Mouse (Mus musculus) liver, embryonic 12.5 days (tissue): ENCODE results near the gene Ube2e2. TPM values are rescaled to one million over a fixed set of nuclear protein-coding genes. Genes with fewer than 3 reads are reported as not detected.

Experiments used
- ATAC-seq: fragments of 200-750 bp; cut with Nextera tagmentation; 2 replicates; pipeline ENCODE4 v1.8.0; 2017; ENCODE audit warnings: moderate number of reproducible peaks, mild to moderate bottlenecking, moderate library complexity
- H3K27ac ChIP-seq: fragments of 300-500 bp; sonication (generic); 2 replicates; pipeline ENCODE4 v1.5.1; 2016; ENCODE audit warnings: mild to moderate bottlenecking
- H3K27me3 ChIP-seq: fragments of 300-500 bp; sonication (generic); replicated peaks from 2 replicates; pipeline ENCODE4 v1.6.1; 2016; ENCODE audit warnings: mild to moderate bottlenecking, moderate library complexity
- H3K36me3 ChIP-seq: fragments of 300-500 bp; sonication (generic); 2 replicates; pipeline ENCODE4 v1.6.1; 2016; ENCODE audit warnings: mild to moderate bottlenecking, moderate library complexity
- H3K4me1 ChIP-seq: fragments of 300-500 bp; sonication (generic); 2 replicates; pipeline ENCODE4 v1.6.1; 2016
- H3K4me2 ChIP-seq: fragments of 300-500 bp; sonication (generic); 2 replicates; pipeline ENCODE4 v1.6.1; 2016; ENCODE audit warnings: mild to moderate bottlenecking, moderate library complexity
- H3K4me3 ChIP-seq: fragments of 300-500 bp; sonication (generic); 2 replicates; pipeline ENCODE4 v1.5.1; 2016; ENCODE audit warnings: mild to moderate bottlenecking, moderate library complexity
- H3K9ac ChIP-seq: fragments of 300-500 bp; sonication (generic); 2 replicates; pipeline ENCODE4 v1.6.1; 2016; ENCODE audit warnings: mild to moderate bottlenecking, moderate library complexity
- H3K9me3 ChIP-seq: fragments of 300-500 bp; sonication (generic); replicated peaks from 2 replicates; pipeline ENCODE4 v1.6.1; 2016; ENCODE audit warnings: mild to moderate bottlenecking, moderate library complexity
- WGBS: fragments of 180-500 bp; shearing (Covaris S2); methylation state at CpG from one replicate; pipeline ENCODE4 v1.1.7; 2016; ENCODE audit not compliant: insufficient replicate concordance; 5-methylcytosine and 5-hydroxymethylcytosine counted together
- polyA plus RNA-seq: library from polyadenylated mRNA; unstranded; fragments of >200 nt; fragmentation: Nextera tagmentation; extraction: Ambion mirVana; gene quantifications from 2 replicates; pipeline ENCODE4 v1.2.1, GENCODE M21; 2016

Ube2e2 gene
- polyA plus RNA-seq, 1 experiment from 2014 or later, result 9.7 TPM

GRCm38 (mm10) chr14:18778993-18779675 lies 114.9 kb downstream of the Ube2e2 start:
- no peaks in the 10 kb centered on the region for H3K36me3 ChIP-seq
- H3K27me3 ChIP-seq, result no peaks in the 10 kb centered on the region
- H3K9ac ChIP-seq, result no peak overlapping the region
- no peak overlapping the region for H3K4me3 ChIP-seq
- 41% methylated on average over 3 of the region's 3 CpGs for WGBS
- no peak for ATAC-seq
- H3K9me3 ChIP-seq, result no peaks in the 10 kb centered on the region
- H3K27ac ChIP-seq, result no peak overlapping the region
- H3K4me2 ChIP-seq, result no peak overlapping the region
- H3K4me1 ChIP-seq, result no peaks in the 10 kb centered on the region

- H3K4me1 ChIP-seq, result no peaks in the 10 kb centered on the region
- H3K27ac ChIP-seq, result no peak overlapping the region
- WGBS, result 74% methylated on average over 5 of the region's 5 CpGs
- H3K27me3 ChIP-seq, result no peaks in the 10 kb centered on the region
- H3K9ac ChIP-seq, result no peak overlapping the region
- no peak overlapping the region for H3K4me3 ChIP-seq
- no peaks in the 10 kb centered on the region for H3K36me3 ChIP-seq
- no peak for ATAC-seq
- H3K4me2 ChIP-seq, result no peak overlapping the region
- no peaks in the 10 kb centered on the region for H3K9me3 ChIP-seq
Observed at GRCm38 (mm10) chr14:18778241-18778640, 115.8 kb downstream of the Ube2e2 start.

- WGBS, result 66% methylated on average over 2 of the region's 2 CpGs
- H3K4me1 ChIP-seq, result no peaks in the 10 kb centered on the region
- H3K4me2 ChIP-seq, result no peak overlapping the region
- H3K9ac ChIP-seq, result no peak overlapping the region
- H3K4me3 ChIP-seq, result no peak overlapping the region
- H3K9me3 ChIP-seq, result no peaks in the 10 kb centered on the region
- no peak for ATAC-seq
- H3K27me3 ChIP-seq, result no peaks in the 10 kb centered on the region
- no peaks in the 10 kb centered on the region for H3K36me3 ChIP-seq
- H3K27ac ChIP-seq, result no peak overlapping the region
Observed at GRCm38 (mm10) chr14:18776132-18776531, 117.9 kb downstream of the Ube2e2 start.

GRCm38 (mm10) chr14:18773724-18774123 lies 120.3 kb downstream of the Ube2e2 start:
- no peak for ATAC-seq
- Histone ChIP-seq H3K4me1 (no peaks in the 10 kb centered on the region), H3K4me2 (no peak overlapping the region), H3K36me3 (no peaks in the 10 kb centered on the region), H3K9me3 (no peaks in the 10 kb centered on the region), H3K9ac (no peak overlapping the region), H3K4me3 (no peak overlapping the region), H3K27me3 (no peaks in the 10 kb centered on the region), H3K27ac (no peak overlapping the region)
- 40% methylated on average over 2 of the region's 2 CpGs for WGBS

GRCm38 (mm10) chr14:18759601-18760356 lies 134.3 kb downstream of the Ube2e2 start:
- ATAC-seq, result no peak
- Histone ChIP-seq H3K4me3 (no peak overlapping the region), H3K9ac (no peak overlapping the region), H3K27me3 (no peaks in the 10 kb centered on the region), H3K4me2 (no peak overlapping the region), H3K36me3 (no peaks in the 10 kb centered on the region), H3K27ac (no peak overlapping the region), H3K4me1 (no peaks in the 10 kb centered on the region), H3K9me3 (no peaks in the 10 kb centered on the region)
- WGBS, result 56% methylated on average over 6 of the region's 6 CpGs

- ATAC-seq, result no peak
- Histone ChIP-seq H3K36me3 (no peaks in the 10 kb centered on the region), H3K9ac (no peak overlapping the region), H3K4me2 (no peak overlapping the region), H3K27ac (no peak overlapping the region), H3K9me3 (no peaks in the 10 kb centered on the region), H3K4me1 (no peaks in the 10 kb centered on the region), H3K4me3 (no peak overlapping the region), H3K27me3 (no peaks in the 10 kb centered on the region)
- WGBS, result 80% methylated on average over 2 of the region's 2 CpGs
Observed at GRCm38 (mm10) chr14:18758595-18759532, 135.2 kb downstream of the Ube2e2 start.

- no peaks in the 10 kb centered on the region for H3K27me3 ChIP-seq
- no peak overlapping the region for H3K27ac ChIP-seq
- no peak overlapping the region for H3K4me2 ChIP-seq
- no peak overlapping the region for H3K9ac ChIP-seq
- 61% methylated on average over 2 of the region's 2 CpGs for WGBS
- H3K36me3 ChIP-seq, result no peaks in the 10 kb centered on the region
- H3K9me3 ChIP-seq, result no peaks in the 10 kb centered on the region
- no peaks in the 10 kb centered on the region for H3K4me1 ChIP-seq
- H3K4me3 ChIP-seq, result no peak overlapping the region
- ATAC-seq, result no peak
Observed at GRCm38 (mm10) chr14:18758003-18758402, 136.1 kb downstream of the Ube2e2 start.

- Histone ChIP-seq H3K9ac (no peak overlapping the region), H3K9me3 (no peaks in the 10 kb centered on the region), H3K36me3 (no peaks in the 10 kb centered on the region), H3K4me1 (no peaks in the 10 kb centered on the region), H3K27ac (no peak overlapping the region), H3K4me3 (no peak overlapping the region), H3K4me2 (no peak overlapping the region), H3K27me3 (no peaks in the 10 kb centered on the region)
- 41% methylated on average over 1 of the region's 1 CpGs for WGBS
- no peak for ATAC-seq
Observed at GRCm38 (mm10) chr14:18755410-18755809, 138.7 kb downstream of the Ube2e2 start.

- no peak overlapping the region for H3K27ac ChIP-seq
- no peak overlapping the region for H3K4me3 ChIP-seq
- no peak overlapping the region for H3K4me2 ChIP-seq
- H3K9ac ChIP-seq, result no peak overlapping the region
- no peaks in the 10 kb centered on the region for H3K9me3 ChIP-seq
- no peaks in the 10 kb centered on the region for H3K36me3 ChIP-seq
- H3K27me3 ChIP-seq, result no peaks in the 10 kb centered on the region
- no peaks in the 10 kb centered on the region for H3K4me1 ChIP-seq
- 73% methylated on average over 2 of the region's 2 CpGs for WGBS
- ATAC-seq, result no peak
Observed at GRCm38 (mm10) chr14:18754595-18754994, 139.5 kb downstream of the Ube2e2 start.

- Histone ChIP-seq H3K27ac (no peak overlapping the region), H3K4me3 (no peak overlapping the region), H3K36me3 (no peaks in the 10 kb centered on the region), H3K9me3 (no peaks in the 10 kb centered on the region), H3K9ac (no peak overlapping the region), H3K4me1 (no peaks in the 10 kb centered on the region), H3K27me3 (no peaks in the 10 kb centered on the region), H3K4me2 (no peak overlapping the region)
- WGBS, result 63% methylated on average over 2 of the region's 2 CpGs
- ATAC-seq, result no peak
Observed at GRCm38 (mm10) chr14:18754001-18754400, 140.1 kb downstream of the Ube2e2 start.

GRCm38 (mm10) chr14:18731154-18731553 lies 162.9 kb downstream of the Ube2e2 start:
- no peak overlapping the region for H3K4me2 ChIP-seq
- no peaks in the 10 kb centered on the region for H3K36me3 ChIP-seq
- no peaks in the 10 kb centered on the region for H3K4me1 ChIP-seq
- no peaks in the 10 kb centered on the region for H3K9me3 ChIP-seq
- no peak overlapping the region for H3K4me3 ChIP-seq
- WGBS, result 45% methylated on average over 4 of the region's 4 CpGs
- ATAC-seq, result no peak
- H3K9ac ChIP-seq, result no peak overlapping the region
- H3K27ac ChIP-seq, result no peak overlapping the region
- H3K27me3 ChIP-seq, result no peaks in the 10 kb centered on the region
